Mouse (Mus musculus): ENCODE measurements around the gene Gpatch3.

Gene Gpatch3

DNA sequence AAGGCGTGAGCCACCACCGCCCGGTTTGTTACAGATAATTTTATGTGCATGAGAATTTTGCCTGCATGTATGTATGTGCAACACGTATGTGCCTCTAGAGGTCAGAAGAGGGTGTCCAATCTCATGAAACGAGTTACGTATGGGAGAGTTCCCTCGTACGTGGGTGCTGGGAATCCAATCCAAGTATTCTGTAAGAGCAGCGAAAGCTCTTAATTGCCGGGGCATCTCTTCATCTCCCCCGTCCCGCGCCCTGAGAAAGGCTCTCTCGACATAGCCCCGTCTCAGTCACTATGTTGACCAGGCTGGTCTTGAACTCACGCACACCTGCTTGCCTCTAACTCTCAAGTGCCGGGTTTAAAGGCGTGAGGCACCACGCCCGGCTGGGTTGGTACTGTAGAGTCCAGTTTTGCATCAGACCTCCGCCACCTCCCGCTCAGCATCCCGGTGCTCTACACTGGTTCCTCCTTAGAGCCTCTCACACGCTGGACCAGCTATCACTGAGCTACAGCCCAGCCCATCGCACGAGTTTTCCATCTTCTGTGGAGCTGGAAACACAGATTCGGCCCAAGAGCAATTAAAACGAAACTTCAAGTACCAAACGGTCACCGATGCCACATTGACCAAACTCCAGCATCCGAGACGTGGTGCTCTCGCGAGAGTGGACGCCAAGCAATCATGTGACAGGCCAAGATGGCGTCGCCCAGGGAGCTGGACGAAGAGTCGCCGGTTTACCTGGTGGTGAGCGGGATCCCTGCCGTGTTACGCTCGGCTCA, at the start of gene Gpatch3:
TSS of gene Gpatch3 (plus strand) at position 676 of the 773 bp plus-strand sequence.
- peak; percentile 77 to 84 for DNase-seq (ENCODE audit: low read depth in 2 of 2, low spot score in 2 of 2)

GRCm38 (mm10) chr4:133527788-133528187, 46.8 kb upstream of the Gpatch3 start:
- no peak for DNase-seq (ENCODE audit: low read depth in 2 of 2, low spot score in 2 of 2)

- DNase-seq (ENCODE audit: low read depth in 2 of 2, low spot score in 2 of 2), result no peak
These were observed 41.8 kb upstream of the Gpatch3 start for GRCm38 (mm10) chr4:133532777-133533176.

- DNase-seq (ENCODE audit: low read depth in 2 of 2, low spot score in 2 of 2), result no peak
These were observed 38.5 kb upstream of the Gpatch3 start for GRCm38 (mm10) chr4:133536081-133536480.

- no peak for DNase-seq (ENCODE audit: low read depth in 2 of 2, low spot score in 2 of 2)
These were observed 37.9 kb upstream of the Gpatch3 start for GRCm38 (mm10) chr4:133536652-133537051.

- DNase-seq (ENCODE audit: low read depth in 2 of 2, low spot score in 2 of 2), result peak; percentile 90 to 91
These were observed 29.0 kb upstream of the Gpatch3 start, which contains the start of gene Nudc for GRCm38 (mm10) chr4:133545272-133546231. TSS of gene Nudc (minus strand) at chr4:133545996.

- no peak for DNase-seq (ENCODE audit: low read depth in 2 of 2, low spot score in 2 of 2)
These were observed 22.5 kb upstream of the Gpatch3 start for GRCm38 (mm10) chr4:133552029-133552428.

DNA sequence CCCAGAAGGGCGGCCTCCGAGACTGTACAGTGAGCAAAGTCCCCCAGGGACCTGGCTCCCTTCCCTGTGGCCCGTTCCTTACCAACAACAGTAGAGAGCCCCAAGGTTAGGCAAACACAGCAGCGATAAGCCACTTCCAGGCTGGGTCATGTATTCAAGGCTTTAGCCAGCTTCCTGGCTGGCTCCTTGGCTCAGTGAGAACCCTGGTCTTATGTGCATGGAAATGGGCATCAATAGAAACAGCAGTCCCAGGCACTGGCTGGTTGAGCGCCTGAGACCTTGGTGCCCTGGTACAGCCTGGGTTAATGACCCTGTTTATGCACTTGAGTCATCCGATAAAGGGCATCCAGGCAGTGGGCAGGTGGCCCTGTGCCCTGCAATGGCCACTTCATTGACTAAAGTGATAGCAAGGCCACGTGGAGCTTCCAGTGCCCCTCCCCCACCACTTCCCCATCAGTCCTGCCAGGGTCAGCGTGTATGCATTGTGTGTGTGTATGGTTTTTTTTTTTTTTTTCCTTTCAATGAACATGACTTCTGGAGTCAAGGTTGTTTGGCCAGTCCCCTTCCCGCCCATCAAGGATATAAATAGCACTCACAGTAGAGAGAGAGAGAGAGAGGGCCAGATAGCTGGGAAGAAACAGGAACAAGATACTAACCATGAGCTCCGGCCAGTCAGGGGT, 21.6 kb upstream of the Gpatch3 start, which contains the start of gene Nr0b2:
TSS of gene Nr0b2 (plus strand) at position 609 of the 680 bp plus-strand sequence.
- DNase-seq (ENCODE audit: low read depth in 2 of 2, low spot score in 2 of 2), result no peak

DNA sequence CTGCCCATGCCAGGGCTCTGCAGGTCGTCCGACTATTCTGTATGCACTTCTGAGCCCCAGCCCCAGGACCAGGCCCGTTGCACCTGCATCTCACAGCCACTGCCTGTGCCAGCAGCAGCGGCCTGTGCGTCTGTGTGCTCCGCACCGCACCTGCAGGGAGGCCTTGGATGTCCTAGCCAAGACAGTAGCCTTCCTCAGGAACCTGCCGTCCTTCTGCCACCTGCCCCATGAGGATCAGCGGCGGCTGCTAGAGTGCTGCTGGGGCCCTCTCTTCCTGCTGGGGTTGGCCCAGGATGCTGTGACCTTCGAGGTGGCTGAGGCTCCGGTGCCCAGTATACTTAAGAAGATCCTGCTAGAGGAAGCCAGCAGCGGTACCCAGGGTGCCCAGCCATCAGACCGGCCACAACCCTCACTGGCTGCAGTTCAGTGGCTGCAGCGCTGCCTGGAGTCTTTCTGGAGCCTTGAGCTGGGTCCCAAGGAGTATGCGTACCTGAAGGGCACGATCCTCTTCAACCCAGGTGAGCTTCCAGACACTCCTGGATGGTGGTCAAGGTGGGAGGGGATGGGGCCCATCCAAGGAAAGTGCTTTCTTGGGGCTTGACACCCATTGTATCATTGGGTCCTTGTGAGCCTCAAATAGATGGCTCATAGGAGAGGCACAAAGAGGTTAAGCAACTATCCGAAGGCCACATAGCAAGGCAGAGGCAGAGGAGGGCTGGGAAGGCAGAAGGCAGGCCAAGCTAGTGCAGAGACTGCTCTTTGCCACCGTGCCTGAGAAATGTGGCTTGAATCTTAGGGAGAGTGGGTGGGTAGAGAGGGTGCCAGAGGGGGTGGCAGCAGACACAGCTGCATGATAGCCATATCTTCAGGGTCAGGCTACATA, 20.9 kb upstream of the Gpatch3 start:
- DNase-seq (ENCODE audit: low read depth in 2 of 2, low spot score in 2 of 2), result no peak

- DNase-seq (ENCODE audit: low read depth in 2 of 2, low spot score in 2 of 2), result no peak
These were observed 17.4 kb upstream of the Gpatch3 start for GRCm38 (mm10) chr4:133557041-133557717.

- DNase-seq (ENCODE audit: low read depth in 2 of 2, low spot score in 2 of 2), result no peak
These were observed 14.7 kb upstream of the Gpatch3 start for GRCm38 (mm10) chr4:133559846-133560245.

- DNase-seq (ENCODE audit: low read depth in 2 of 2, low spot score in 2 of 2), result no peak
These were observed 12.9 kb upstream of the Gpatch3 start for GRCm38 (mm10) chr4:133561622-133562021.

DNA sequence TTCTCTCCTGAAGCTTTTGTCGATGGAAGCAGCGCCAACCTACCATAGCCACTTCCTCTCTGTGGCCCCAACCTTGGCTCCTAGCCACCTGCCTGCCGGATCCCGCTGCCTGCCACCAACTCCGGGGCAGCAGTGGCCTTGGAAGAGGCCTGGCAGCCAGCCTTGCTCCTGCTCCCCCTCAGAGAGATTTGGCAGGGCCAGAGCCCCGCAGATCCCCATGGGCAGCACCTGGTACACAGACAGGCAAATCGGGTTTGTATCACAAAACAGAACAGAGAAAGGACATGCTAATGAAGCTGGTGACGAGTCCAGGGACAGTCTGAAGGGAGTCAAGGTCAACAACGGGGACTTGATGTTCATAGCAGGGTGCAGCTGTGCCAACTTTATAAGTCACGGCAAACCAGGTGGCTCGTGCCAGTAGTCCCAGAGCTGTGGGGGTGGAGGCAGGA, 11.4 kb upstream of the Gpatch3 start:
- DNase-seq (ENCODE audit: low read depth in 2 of 2, low spot score in 2 of 2), result no peak

DNA sequence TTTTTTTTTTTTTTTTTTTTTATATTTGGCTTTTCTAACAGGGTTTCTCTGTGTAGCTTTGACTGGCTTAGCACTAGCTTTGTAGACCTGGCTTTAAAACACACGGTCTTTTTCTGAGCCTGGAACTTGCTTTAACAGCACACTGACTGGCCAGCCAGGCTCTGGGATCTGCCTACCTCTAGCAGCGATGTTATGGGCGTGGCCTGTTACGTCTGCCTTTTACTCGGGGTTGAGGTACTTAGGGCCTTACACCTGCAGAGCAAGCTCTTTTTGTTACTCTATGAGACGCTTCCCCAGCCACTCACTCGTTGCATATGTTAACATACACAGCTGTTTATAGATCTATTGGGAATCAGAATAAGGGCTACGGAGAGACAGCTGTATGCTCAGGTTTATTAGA, 7.3 kb upstream of the Gpatch3 start:
- DNase-seq (ENCODE audit: low read depth in 2 of 2, low spot score in 2 of 2), result no peak

DNA sequence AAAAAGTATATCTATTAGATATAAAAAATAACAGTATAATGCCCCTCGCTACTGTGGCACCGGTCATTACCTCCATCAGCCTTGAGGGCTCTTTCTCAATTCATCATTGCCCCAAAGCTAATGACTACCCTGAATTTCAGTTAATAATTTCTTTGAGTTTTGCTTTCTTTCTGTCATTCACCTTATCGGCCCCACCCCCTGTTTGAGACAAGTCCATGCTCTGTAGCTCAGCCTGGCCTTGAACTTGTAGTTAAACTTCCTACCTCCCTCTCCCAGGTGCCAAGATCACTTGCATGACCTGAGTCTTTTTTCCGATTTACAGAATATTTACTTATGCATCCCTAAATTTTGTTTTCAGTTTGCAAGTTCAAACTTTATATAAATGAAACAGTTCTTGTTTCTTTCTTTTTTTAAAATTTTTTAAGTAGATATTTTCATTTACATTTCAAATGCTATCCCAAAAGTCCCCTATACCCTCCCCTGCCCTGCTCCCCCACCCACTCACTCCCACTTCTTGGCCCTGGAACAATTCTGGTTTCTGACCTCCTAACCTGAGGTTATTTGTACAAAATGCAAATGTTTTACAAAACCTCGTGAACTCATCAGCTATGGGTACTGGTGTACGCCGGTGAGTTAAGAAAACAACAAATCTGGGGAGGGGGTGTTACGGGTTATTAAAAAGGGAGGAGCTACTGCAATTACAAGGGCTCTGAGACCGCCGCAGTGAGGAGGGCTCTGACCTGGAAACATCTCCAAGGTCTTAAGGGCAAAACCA, 5.1 kb upstream of the Gpatch3 start:
- DNase-seq (ENCODE audit: low read depth in 2 of 2, low spot score in 2 of 2), result no peak

DNA sequence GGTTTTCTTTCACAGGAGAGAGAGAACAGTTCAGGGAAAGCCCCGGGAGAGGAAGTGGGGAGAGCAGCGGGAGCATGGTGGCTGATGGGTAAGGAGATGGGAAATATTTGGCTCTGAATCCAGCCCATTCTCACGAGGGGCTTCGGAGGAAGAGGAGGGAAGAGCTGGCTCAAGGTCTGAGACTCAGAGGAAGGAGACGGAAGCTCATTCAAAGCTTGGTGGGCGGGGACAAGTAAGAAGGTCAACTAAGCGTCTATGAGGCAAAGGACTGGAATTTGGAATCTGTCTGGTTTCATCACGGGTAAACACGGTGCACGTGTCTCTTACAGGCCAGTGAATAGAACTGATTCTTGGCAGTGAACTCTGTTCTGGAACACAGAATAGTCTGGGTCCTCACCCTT, 4.5 kb upstream of the Gpatch3 start:
- DNase-seq (ENCODE audit: low read depth in 2 of 2, low spot score in 2 of 2), result no peak

- DNase-seq (ENCODE audit: low read depth in 2 of 2, low spot score in 2 of 2), result no peak
These were observed 278 bp downstream of the Gpatch3 start for GRCm38 (mm10) chr4:133574843-133575202.

GRCm38 (mm10) chr4:133577983-133578382, 3.4 kb downstream of the Gpatch3 start:
- DNase-seq (ENCODE audit: low read depth in 2 of 2, low spot score in 2 of 2), result no peak

- DNase-seq (ENCODE audit: low read depth in 2 of 2, low spot score in 2 of 2), result no peak
These were observed 9.1 kb downstream of the Gpatch3 start for GRCm38 (mm10) chr4:133583690-133584058.

Data from CD8-positive naive resting alpha-beta T cell, adult 2 months (primary cell).